Mouse (Mus musculus): ENCODE measurements around the gene Aff1. TPM values are rescaled to one million over a fixed set of nuclear protein-coding genes. Genes with fewer than 3 reads are reported as not detected.

Gene Aff1
- polyA plus RNA-seq, 1 experiment from 2014 or later: 12.1 TPM

- ATAC-seq (replicated peaks; ENCODE audit: insufficient number of reproducible peaks, low FRiP score, low TSS enrichment): no peak
- Histone ChIP-seq H3K4me1 (ENCODE audit: control insufficient read depth, insufficient read depth, low read length) (no peaks in the 10 kb centered on the region), H3K27ac (ENCODE audit: low read depth, low read length) (no peak overlapping the region), H3K9ac (ENCODE audit: low read depth, low read length) (no peak overlapping the region), H3K4me2 (no peak overlapping the region), H3K27me3 (ENCODE audit: control insufficient read depth, insufficient read depth, low read length) (0 out of 2 replicates have a peak, but pooled peaks cover 2% of the 10 kb centered on the region), H3K4me3 (ENCODE audit: low read depth, low read length) (no peak overlapping the region), H3K9me3 (replicated peaks; ENCODE audit: control insufficient read depth, low read length) (no peaks in the 10 kb centered on the region), H3K36me3 (ENCODE audit: control insufficient read depth, insufficient read depth, low read length) (no peaks in the 10 kb centered on the region)
- whole genome bisulfite sequencing (ENCODE audit: insufficient replicate concordance): 63% methylated on average over 3 of the region's 3 CpGs
Measured at GRCm38 (mm10) chr5:103681824-103682223, 10.3 kb upstream of the Aff1 start.

GRCm38 (mm10) chr5:103689645-103690044 lies 2.5 kb upstream of the Aff1 start:
- H3K4me2 ChIP-seq: no peak overlapping the region
- H3K27ac ChIP-seq (ENCODE audit: low read depth, low read length): no peak overlapping the region
- no peaks in the 10 kb centered on the region for H3K4me1 ChIP-seq (ENCODE audit: control insufficient read depth, insufficient read depth, low read length)
- no peak overlapping the region for H3K4me3 ChIP-seq (ENCODE audit: low read depth, low read length)
- peaks cover 23% of the 10 kb centered on the region for H3K27me3 ChIP-seq (ENCODE audit: control insufficient read depth, insufficient read depth, low read length)
- no peak for ATAC-seq (replicated peaks; ENCODE audit: insufficient number of reproducible peaks, low FRiP score, low TSS enrichment)
- 45% methylated on average over 5 of the region's 5 CpGs for WGBS (ENCODE audit: insufficient replicate concordance)
- no peaks in the 10 kb centered on the region for H3K9me3 ChIP-seq (replicated peaks; ENCODE audit: control insufficient read depth, low read length)
- H3K9ac ChIP-seq (ENCODE audit: low read depth, low read length): no peak overlapping the region
- no peaks in the 10 kb centered on the region for H3K36me3 ChIP-seq (ENCODE audit: control insufficient read depth, insufficient read depth, low read length)

GRCm38 (mm10) chr5:103690190-103690589 lies 2.0 kb upstream of the Aff1 start:
- Histone ChIP-seq H3K9me3 (replicated peaks; ENCODE audit: control insufficient read depth, low read length) (no peaks in the 10 kb centered on the region), H3K27ac (ENCODE audit: low read depth, low read length) (no peak overlapping the region), H3K9ac (ENCODE audit: low read depth, low read length) (no peak overlapping the region), H3K4me2 (no peak overlapping the region), H3K36me3 (ENCODE audit: control insufficient read depth, insufficient read depth, low read length) (no peaks in the 10 kb centered on the region), H3K27me3 (ENCODE audit: control insufficient read depth, insufficient read depth, low read length) (peaks cover 23% of the 10 kb centered on the region), H3K4me3 (ENCODE audit: low read depth, low read length) (no peak overlapping the region), H3K4me1 (ENCODE audit: control insufficient read depth, insufficient read depth, low read length) (no peaks in the 10 kb centered on the region)
- WGBS (ENCODE audit: insufficient replicate concordance): 76% methylated on average over 8 of the region's 8 CpGs
- no peak for ATAC-seq (replicated peaks; ENCODE audit: insufficient number of reproducible peaks, low FRiP score, low TSS enrichment)

GRCm38 (mm10) chr5:103691171-103691570 lies 1.0 kb upstream of the Aff1 start:
- no peak for ATAC-seq (replicated peaks; ENCODE audit: insufficient number of reproducible peaks, low FRiP score, low TSS enrichment)
- no peaks in the 10 kb centered on the region for H3K9me3 ChIP-seq (replicated peaks; ENCODE audit: control insufficient read depth, low read length)
- no peak overlapping the region for H3K9ac ChIP-seq (ENCODE audit: low read depth, low read length)
- H3K36me3 ChIP-seq (ENCODE audit: control insufficient read depth, insufficient read depth, low read length): no peaks in the 10 kb centered on the region
- H3K4me3 ChIP-seq (ENCODE audit: low read depth, low read length): no peak overlapping the region
- H3K4me1 ChIP-seq (ENCODE audit: control insufficient read depth, insufficient read depth, low read length): no peaks in the 10 kb centered on the region
- H3K27me3 ChIP-seq (ENCODE audit: control insufficient read depth, insufficient read depth, low read length): peaks cover 23% of the 10 kb centered on the region
- H3K4me2 ChIP-seq: peak overlapping the region; percentile 100
- no peak overlapping the region for H3K27ac ChIP-seq (ENCODE audit: low read depth, low read length)

GRCm38 (mm10) chr5:103692531-103693040 lies 412 bp downstream of the Aff1 start:
- no peak; the same call in 1 of the 2 replicates for ATAC-seq (replicated peaks; ENCODE audit: insufficient number of reproducible peaks, low FRiP score, low TSS enrichment)
- Histone ChIP-seq H3K9ac (ENCODE audit: low read depth, low read length) (peak overlapping the region; percentile 72), H3K4me1 (ENCODE audit: control insufficient read depth, insufficient read depth, low read length) (no peaks in the 10 kb centered on the region), H3K36me3 (ENCODE audit: control insufficient read depth, insufficient read depth, low read length) (no peaks in the 10 kb centered on the region), H3K9me3 (replicated peaks; ENCODE audit: control insufficient read depth, low read length) (no peaks in the 10 kb centered on the region), H3K4me3 (ENCODE audit: low read depth, low read length) (peak overlapping the region; percentile 67), H3K4me2 (peak overlapping the region; percentile 100), H3K27me3 (ENCODE audit: control insufficient read depth, insufficient read depth, low read length) (peaks cover 23% of the 10 kb centered on the region), H3K27ac (ENCODE audit: low read depth, low read length) (no peak overlapping the region)
- under 1% methylated on average over 34 of the region's 34 CpGs for WGBS (ENCODE audit: insufficient replicate concordance)

GRCm38 (mm10) chr5:103693041-103693641 lies 967 bp downstream of the Aff1 start:
- ATAC-seq (replicated peaks; ENCODE audit: insufficient number of reproducible peaks, low FRiP score, low TSS enrichment): no peak
- Histone ChIP-seq H3K9me3 (replicated peaks; ENCODE audit: control insufficient read depth, low read length) (no peaks in the 10 kb centered on the region), H3K36me3 (ENCODE audit: control insufficient read depth, insufficient read depth, low read length) (no peaks in the 10 kb centered on the region), H3K27me3 (ENCODE audit: control insufficient read depth, insufficient read depth, low read length) (peaks cover 23% of the 10 kb centered on the region), H3K9ac (ENCODE audit: low read depth, low read length) (0 out of 2 replicates have a peak overlapping the region, but pooled peaks have one; percentile 19), H3K4me1 (ENCODE audit: control insufficient read depth, insufficient read depth, low read length) (no peaks in the 10 kb centered on the region), H3K4me3 (ENCODE audit: low read depth, low read length) (peak overlapping the region; percentile 67), H3K27ac (ENCODE audit: low read depth, low read length) (no peak overlapping the region), H3K4me2 (peak overlapping the region; percentile 100)
- under 1% methylated on average over 28 of the region's 28 CpGs for WGBS (ENCODE audit: insufficient replicate concordance)

GRCm38 (mm10) chr5:103694094-103694493 lies 1.9 kb downstream of the Aff1 start:
- H3K9me3 ChIP-seq (replicated peaks; ENCODE audit: control insufficient read depth, low read length): no peaks in the 10 kb centered on the region
- no peak overlapping the region for H3K27ac ChIP-seq (ENCODE audit: low read depth, low read length)
- no peak overlapping the region for H3K9ac ChIP-seq (ENCODE audit: low read depth, low read length)
- H3K27me3 ChIP-seq (ENCODE audit: control insufficient read depth, insufficient read depth, low read length): peaks cover 23% of the 10 kb centered on the region
- WGBS (ENCODE audit: insufficient replicate concordance): 52% methylated on average over 6 of the region's 6 CpGs
- no peak for ATAC-seq (replicated peaks; ENCODE audit: insufficient number of reproducible peaks, low FRiP score, low TSS enrichment)
- no peak overlapping the region for H3K4me2 ChIP-seq
- H3K36me3 ChIP-seq (ENCODE audit: control insufficient read depth, insufficient read depth, low read length): no peaks in the 10 kb centered on the region
- H3K4me3 ChIP-seq (ENCODE audit: low read depth, low read length): no peak overlapping the region
- no peaks in the 10 kb centered on the region for H3K4me1 ChIP-seq (ENCODE audit: control insufficient read depth, insufficient read depth, low read length)

GRCm38 (mm10) chr5:103697875-103698491 lies 5.8 kb downstream of the Aff1 start:
- no peaks in the 10 kb centered on the region for H3K36me3 ChIP-seq (ENCODE audit: control insufficient read depth, insufficient read depth, low read length)
- no peak overlapping the region for H3K27ac ChIP-seq (ENCODE audit: low read depth, low read length)
- WGBS (ENCODE audit: insufficient replicate concordance): 75% methylated on average over 5 of the region's 5 CpGs
- H3K27me3 ChIP-seq (ENCODE audit: control insufficient read depth, insufficient read depth, low read length): peaks cover 16% of the 10 kb centered on the region
- no peak overlapping the region for H3K9ac ChIP-seq (ENCODE audit: low read depth, low read length)
- H3K4me3 ChIP-seq (ENCODE audit: low read depth, low read length): no peak overlapping the region
- H3K4me1 ChIP-seq (ENCODE audit: control insufficient read depth, insufficient read depth, low read length): no peaks in the 10 kb centered on the region
- no peak for ATAC-seq (replicated peaks; ENCODE audit: insufficient number of reproducible peaks, low FRiP score, low TSS enrichment)
- no peak overlapping the region for H3K4me2 ChIP-seq
- H3K9me3 ChIP-seq (replicated peaks; ENCODE audit: control insufficient read depth, low read length): no peaks in the 10 kb centered on the region

GRCm38 (mm10) chr5:103698577-103698976 lies 6.4 kb downstream of the Aff1 start:
- Histone ChIP-seq H3K4me3 (ENCODE audit: low read depth, low read length) (no peak overlapping the region), H3K9ac (ENCODE audit: low read depth, low read length) (no peak overlapping the region), H3K4me2 (no peak overlapping the region), H3K27ac (ENCODE audit: low read depth, low read length) (no peak overlapping the region), H3K27me3 (ENCODE audit: control insufficient read depth, insufficient read depth, low read length) (peaks cover 10% of the 10 kb centered on the region), H3K36me3 (ENCODE audit: control insufficient read depth, insufficient read depth, low read length) (no peaks in the 10 kb centered on the region), H3K4me1 (ENCODE audit: control insufficient read depth, insufficient read depth, low read length) (no peaks in the 10 kb centered on the region), H3K9me3 (replicated peaks; ENCODE audit: control insufficient read depth, low read length) (no peaks in the 10 kb centered on the region)
- no peak for ATAC-seq (replicated peaks; ENCODE audit: insufficient number of reproducible peaks, low FRiP score, low TSS enrichment)
- 81% methylated on average over 4 of the region's 4 CpGs for WGBS (ENCODE audit: insufficient replicate concordance)
